Mouse (Mus musculus) stomach, embryonic 15.5 days (tissue): ENCODE data around the gene Atp5c1. TPM values are rescaled to one million over a fixed set of nuclear protein-coding genes. Genes with fewer than 3 reads are reported as not detected.

ENCODE experiments used
- ATAC-seq: fragments of 200-750 bp; cut with Nextera tagmentation; 2 replicates; pipeline ENCODE4 v1.8.0; 2017; ENCODE audit warnings: low read depth, moderate number of reproducible peaks, moderate TSS enrichment; ENCODE audit not compliant: insufficient read depth, low FRiP score
- H3K27ac ChIP-seq: fragments of 300-500 bp; sonication (generic); 2 replicates; pipeline ENCODE4 v1.5.1; 2015; ENCODE audit warnings: mild to moderate bottlenecking, inconsistent platforms
- H3K27me3 ChIP-seq: fragments of 300-500 bp; sonication (generic); replicated peaks from 2 replicates; pipeline ENCODE4 v1.6.1; 2015; ENCODE audit warnings: inconsistent platforms
- H3K36me3 ChIP-seq: fragments of 300-500 bp; sonication (generic); 2 replicates; pipeline ENCODE4 v1.6.1; 2015; ENCODE audit warnings: inconsistent platforms
- H3K4me1 ChIP-seq: fragments of 300-500 bp; sonication (generic); 2 replicates; pipeline ENCODE4 v1.6.1; 2015; ENCODE audit warnings: inconsistent platforms
- H3K4me2 ChIP-seq: fragments of 300-500 bp; sonication (generic); 2 replicates; pipeline ENCODE4 v1.6.1; 2015; ENCODE audit warnings: mild to moderate bottlenecking, inconsistent platforms
- H3K4me3 ChIP-seq: fragments of 300-500 bp; sonication (generic); replicated peaks from 2 replicates; pipeline ENCODE4 v1.5.1; 2015; ENCODE audit warnings: inconsistent platforms
- H3K9ac ChIP-seq: fragments of 300-500 bp; sonication (generic); 2 replicates; pipeline ENCODE4 v1.6.1; 2015; ENCODE audit warnings: inconsistent platforms
- H3K9me3 ChIP-seq: fragments of 300-500 bp; sonication (generic); 2 replicates; pipeline ENCODE4 v1.6.1; 2016; ENCODE audit warnings: inconsistent platforms
- WGBS: fragments of 180-500 bp; shearing (Covaris S2); methylation state at CpG from one replicate; pipeline ENCODE4 v1.1.7; 2015; 5-methylcytosine and 5-hydroxymethylcytosine counted together
- polyA plus RNA-seq: library from polyadenylated mRNA; unstranded; fragments of >200 nt; fragmentation: Nextera tagmentation; extraction: Ambion mirVana; gene quantifications from 2 replicates; pipeline ENCODE4 v1.2.1, GENCODE M21; 2015

Atp5c1 gene
- 585 and 656 TPM in 2 replicates for polyA plus RNA-seq

GRCm38 (mm10) chr2:10080310-10081010 is at the start of gene Atp5c1, which contains the start of gene Kin:
Atp5c1 (minus strand) TSS chr2:10080510.
Kin (plus strand) TSS chr2:10080593.
- Histone ChIP-seq H3K36me3 (no peaks in the 10 kb centered on the region), H3K4me2 (peak within 1 kb of the TSS; percentile 75), H3K4me1 (peaks cover 22% of the 10 kb centered on the region), H3K9me3 (no peaks in the 10 kb centered on the region), H3K9ac (peak within 1 kb of the TSS; percentile 100), H3K27me3 (no peaks in the 10 kb centered on the region), H3K4me3 (peak within 1 kb of the TSS; percentile 98), H3K27ac (peak within 1 kb of the TSS; percentile 92)
- peak; percentile 94 for ATAC-seq
- under 1% methylated on average over 61 of the region's 61 CpGs for WGBS

GRCm38 (mm10) chr2:10128571-10128970 is 48.3 kb upstream of the Atp5c1 start:
- no peak overlapping the region for H3K4me3 ChIP-seq
- WGBS = 58% methylated on average over 4 of the region's 4 CpGs
- no peak overlapping the region for H3K9ac ChIP-seq
- no peaks in the 10 kb centered on the region for H3K4me1 ChIP-seq
- no peak overlapping the region for H3K4me2 ChIP-seq
- H3K9me3 ChIP-seq = no peaks in the 10 kb centered on the region
- H3K27me3 ChIP-seq = no peaks in the 10 kb centered on the region
- ATAC-seq = no peak
- no peaks in the 10 kb centered on the region for H3K36me3 ChIP-seq
- no peak overlapping the region for H3K27ac ChIP-seq

GRCm38 (mm10) chr2:10127471-10127870 is 47.2 kb upstream of the Atp5c1 start:
- 85% methylated on average over 5 of the region's 5 CpGs for WGBS
- ATAC-seq = no peak

DNA sequence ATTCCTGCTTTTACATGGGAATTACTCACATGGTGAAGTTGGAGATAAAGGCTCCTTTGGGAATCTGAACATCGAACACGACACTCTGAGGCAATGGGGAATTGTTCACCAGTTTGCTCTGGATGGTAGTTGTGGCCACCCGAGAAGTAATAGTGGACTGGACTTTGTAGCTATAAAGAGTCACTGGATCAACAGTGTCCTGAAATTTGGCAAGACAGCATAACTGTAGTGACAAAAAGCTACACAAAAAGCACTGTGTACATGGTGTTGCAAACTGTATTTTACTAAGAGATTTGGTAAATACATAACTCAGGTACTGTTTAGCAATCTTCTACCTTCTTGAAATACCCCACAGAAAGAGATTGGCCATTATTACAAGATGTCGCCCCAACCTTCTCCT is 45.8 kb upstream of the Atp5c1 start:
- Histone ChIP-seq H3K9ac (no peak overlapping the region), H3K4me2 (no peak overlapping the region), H3K27me3 (no peaks in the 10 kb centered on the region), H3K4me1 (no peaks in the 10 kb centered on the region), H3K27ac (no peak overlapping the region), H3K9me3 (no peaks in the 10 kb centered on the region), H3K36me3 (no peaks in the 10 kb centered on the region), H3K4me3 (no peak overlapping the region)
- 84% methylated on average over 4 of the region's 4 CpGs for WGBS
- ATAC-seq = no peak; the same call in 1 of the 2 replicates

More at GRCm38 (mm10) chr2:10127471-10127870, 47.2 kb upstream of the Atp5c1 start:
- Histone ChIP-seq H3K4me3 (no peak overlapping the region), H3K27ac (no peak overlapping the region), H3K27me3 (no peaks in the 10 kb centered on the region), H3K36me3 (no peaks in the 10 kb centered on the region), H3K9ac (no peak overlapping the region), H3K4me2 (no peak overlapping the region), H3K4me1 (no peaks in the 10 kb centered on the region), H3K9me3 (no peaks in the 10 kb centered on the region)

DNA sequence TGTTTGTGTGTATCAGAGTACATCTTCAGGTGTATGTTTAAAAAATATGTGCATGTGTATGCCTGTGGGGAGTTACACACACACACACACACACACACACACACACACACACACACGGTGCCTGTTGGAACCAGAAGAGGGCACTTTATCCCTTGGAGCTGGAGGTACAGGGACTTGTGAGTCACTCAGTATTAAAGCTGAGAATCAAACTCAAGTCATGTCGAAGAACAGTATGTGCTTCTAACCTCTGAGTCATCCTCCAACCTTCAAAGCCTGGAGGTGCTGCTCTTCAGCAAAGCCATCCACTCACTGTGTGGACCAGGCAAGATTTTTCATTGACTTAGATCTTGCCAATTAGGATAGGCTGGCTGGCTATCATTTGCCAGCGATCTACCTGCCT is 41.5 kb upstream of the Atp5c1 start:
- H3K4me2 ChIP-seq = no peak overlapping the region
- H3K4me3 ChIP-seq = no peak overlapping the region
- no peaks in the 10 kb centered on the region for H3K36me3 ChIP-seq
- no peak for ATAC-seq
- no peak overlapping the region for H3K27ac ChIP-seq
- H3K9ac ChIP-seq = no peak overlapping the region
- H3K4me1 ChIP-seq = no peaks in the 10 kb centered on the region
- no peaks in the 10 kb centered on the region for H3K27me3 ChIP-seq
- 67% methylated on average over 3 of the region's 3 CpGs for WGBS
- H3K9me3 ChIP-seq = no peaks in the 10 kb centered on the region

DNA sequence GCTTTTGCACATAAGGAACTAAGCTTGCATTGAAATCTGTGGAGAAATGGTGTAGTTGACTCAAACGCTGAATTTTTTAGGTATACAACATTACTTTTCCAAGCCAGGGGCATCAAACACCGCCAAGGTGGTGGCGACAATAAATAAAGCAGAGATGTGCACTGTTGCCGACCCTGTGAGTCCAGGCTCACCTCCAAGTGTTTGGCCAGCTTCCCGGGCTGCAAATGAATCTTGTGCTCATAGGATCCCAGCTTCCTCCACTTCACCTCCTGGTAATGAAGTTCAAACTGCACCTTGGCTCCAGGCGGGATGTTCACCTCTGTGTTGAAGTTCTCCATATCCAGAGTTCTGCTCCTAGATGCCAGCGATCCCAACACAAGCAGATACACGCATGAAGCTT is 39.0 kb upstream of the Atp5c1 start:
- Histone ChIP-seq H3K4me3 (no peak overlapping the region), H3K27me3 (no peaks in the 10 kb centered on the region), H3K27ac (no peak overlapping the region), H3K9ac (no peak overlapping the region), H3K4me1 (no peaks in the 10 kb centered on the region), H3K9me3 (no peaks in the 10 kb centered on the region), H3K36me3 (no peaks in the 10 kb centered on the region), H3K4me2 (no peak overlapping the region)
- no peak for ATAC-seq
- 77% methylated on average over 8 of the region's 8 CpGs for whole genome bisulfite sequencing

- no peak overlapping the region for H3K9ac ChIP-seq
- no peak for ATAC-seq
- H3K27ac ChIP-seq = no peak overlapping the region
- no peaks in the 10 kb centered on the region for H3K4me1 ChIP-seq
- H3K36me3 ChIP-seq = no peaks in the 10 kb centered on the region
- no peak overlapping the region for H3K4me3 ChIP-seq
- no peak overlapping the region for H3K4me2 ChIP-seq
- no peaks in the 10 kb centered on the region for H3K27me3 ChIP-seq
- 74% methylated on average over 1 of the region's 1 CpGs for WGBS
- no peaks in the 10 kb centered on the region for H3K9me3 ChIP-seq
Observed at GRCm38 (mm10) chr2:10118751-10119150, 38.4 kb upstream of the Atp5c1 start.

DNA sequence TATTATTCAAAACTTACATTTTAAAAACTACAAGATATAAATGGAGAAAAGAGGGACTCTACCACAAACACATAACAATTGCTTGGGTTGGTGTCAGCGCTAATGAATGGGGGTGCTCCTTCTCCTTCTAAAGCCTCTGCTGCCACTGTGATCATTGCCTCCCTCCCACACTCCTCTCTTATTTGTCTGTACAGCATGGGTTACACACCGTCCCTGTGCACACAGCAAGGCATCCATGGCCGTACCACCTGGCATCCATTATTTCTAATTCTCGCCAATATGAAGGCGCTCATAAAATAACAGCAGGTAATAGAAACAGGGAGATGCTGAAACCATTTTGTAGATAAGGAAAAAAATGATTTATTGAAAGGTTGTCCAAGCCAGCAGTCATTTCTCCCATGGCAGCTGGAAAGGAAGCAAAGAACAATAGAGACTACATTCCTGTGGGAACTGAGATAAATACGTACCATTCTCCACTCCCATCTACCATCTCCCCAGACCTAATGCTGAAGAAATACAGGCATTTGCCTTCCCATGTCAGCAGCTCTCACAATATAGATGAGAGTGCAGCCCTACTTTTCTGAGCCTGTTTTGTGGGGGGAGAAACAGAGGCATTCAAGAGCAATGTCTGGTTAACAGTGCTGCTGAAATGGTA is 28.4 kb upstream of the Atp5c1 start:
- no peaks in the 10 kb centered on the region for H3K27me3 ChIP-seq
- no peaks in the 10 kb centered on the region for H3K4me1 ChIP-seq
- no peak for ATAC-seq
- no peaks in the 10 kb centered on the region for H3K36me3 ChIP-seq
- H3K4me2 ChIP-seq = no peak overlapping the region
- 64% methylated on average over 6 of the region's 6 CpGs for WGBS
- H3K9me3 ChIP-seq = no peaks in the 10 kb centered on the region
- H3K9ac ChIP-seq = no peak overlapping the region
- no peak overlapping the region for H3K27ac ChIP-seq
- H3K4me3 ChIP-seq = no peak overlapping the region

DNA sequence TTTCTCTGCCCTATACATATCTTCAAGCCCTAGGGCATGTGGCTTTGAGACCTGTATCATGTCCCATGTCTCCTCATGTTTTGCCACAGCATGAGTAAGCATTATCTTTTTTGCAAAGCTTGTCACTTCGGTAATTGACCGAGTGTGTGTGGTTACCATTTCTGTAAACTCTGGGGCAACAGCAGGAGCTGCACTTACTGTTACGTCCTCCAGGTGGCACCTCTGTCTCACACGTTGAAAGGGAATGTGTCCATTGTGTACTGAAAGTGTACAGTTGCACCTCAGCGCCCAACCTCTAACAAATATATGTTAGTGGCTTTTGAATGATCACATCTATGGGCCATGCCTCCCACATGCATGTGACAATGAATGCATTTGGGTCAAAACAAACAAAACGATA is 20.9 kb upstream of the Atp5c1 start:
- no peak for ATAC-seq
- no peak overlapping the region for H3K27ac ChIP-seq
- no peak overlapping the region for H3K9ac ChIP-seq
- H3K4me1 ChIP-seq = no peaks in the 10 kb centered on the region
- no peaks in the 10 kb centered on the region for H3K27me3 ChIP-seq
- H3K4me3 ChIP-seq = no peak overlapping the region
- WGBS = 43% methylated on average over 6 of the region's 6 CpGs
- H3K9me3 ChIP-seq = no peaks in the 10 kb centered on the region
- no peaks in the 10 kb centered on the region for H3K36me3 ChIP-seq
- H3K4me2 ChIP-seq = no peak overlapping the region

DNA sequence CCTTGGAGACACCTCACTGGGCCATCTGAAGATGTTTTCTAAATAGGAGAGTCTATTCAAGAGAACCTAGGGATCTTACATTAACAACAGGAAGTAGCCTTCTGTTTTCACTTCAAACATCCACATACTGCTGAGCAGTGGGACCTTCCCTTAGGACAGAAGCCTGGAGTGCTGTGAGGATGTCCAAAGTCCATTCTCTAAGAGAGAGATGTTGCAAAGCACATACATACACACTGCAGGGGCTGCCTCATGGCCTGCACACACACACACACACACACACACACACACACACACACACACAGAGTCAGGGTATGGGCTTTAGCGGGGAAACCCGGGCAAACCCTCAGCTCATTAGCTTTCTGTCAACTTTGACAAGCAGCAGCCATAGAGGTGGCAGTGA is 20.2 kb upstream of the Atp5c1 start:
- no peaks in the 10 kb centered on the region for H3K27me3 ChIP-seq
- no peaks in the 10 kb centered on the region for H3K36me3 ChIP-seq
- no peaks in the 10 kb centered on the region for H3K4me1 ChIP-seq
- WGBS = 39% methylated on average over 2 of the region's 2 CpGs
- no peak; the same call in 1 of the 2 replicates for ATAC-seq
- H3K9ac ChIP-seq = no peak overlapping the region
- H3K9me3 ChIP-seq = no peaks in the 10 kb centered on the region
- no peak overlapping the region for H3K27ac ChIP-seq
- no peak overlapping the region for H3K4me2 ChIP-seq
- H3K4me3 ChIP-seq = no peak overlapping the region

DNA sequence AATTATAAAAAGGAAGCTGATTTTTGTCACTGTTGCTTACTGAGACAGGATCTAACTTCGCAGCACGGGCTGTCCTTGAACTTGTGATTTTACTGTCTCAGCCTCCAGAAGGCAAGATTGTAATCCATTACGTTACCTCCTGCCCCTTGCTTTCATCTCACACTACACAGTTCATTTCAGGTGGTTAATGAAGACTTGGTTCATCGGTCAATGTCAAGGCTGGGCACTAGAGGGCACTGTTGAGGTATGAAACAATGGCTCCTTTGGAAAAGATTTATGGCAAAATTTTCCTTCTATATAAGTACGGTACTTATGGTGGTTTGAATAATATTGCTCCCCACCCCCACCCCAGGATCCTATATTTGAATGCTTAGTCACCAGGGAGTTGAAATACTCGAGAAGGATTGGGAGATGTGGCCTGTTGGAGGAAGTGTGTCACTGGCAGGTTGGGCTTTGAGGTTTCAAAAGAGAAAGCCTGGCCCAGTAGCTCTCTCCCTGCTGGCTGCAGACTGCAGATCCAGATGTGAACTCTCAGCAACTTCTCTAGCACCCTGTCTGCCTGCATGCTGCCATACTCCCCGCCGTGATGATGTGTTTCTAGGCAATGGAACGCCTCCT is 18.4 kb upstream of the Atp5c1 start:
- no peak overlapping the region for H3K4me3 ChIP-seq
- H3K27me3 ChIP-seq = no peaks in the 10 kb centered on the region
- no peak overlapping the region for H3K9ac ChIP-seq
- ATAC-seq = no peak
- no peaks in the 10 kb centered on the region for H3K4me1 ChIP-seq
- H3K4me2 ChIP-seq = no peak overlapping the region
- no peaks in the 10 kb centered on the region for H3K36me3 ChIP-seq
- no peak overlapping the region for H3K27ac ChIP-seq
- whole genome bisulfite sequencing = 32% methylated on average over 9 of the region's 9 CpGs
- no peaks in the 10 kb centered on the region for H3K9me3 ChIP-seq
